Mouse (Mus musculus) ES-Bruce4 (cell line): ENCODE data around the gene Tomm34.

Experiments used
- CTCF ChIP-seq: IDR thresholded peaks from one replicate; pipeline ENCODE4 v1.8.1; 2011; ENCODE audit warnings: low read depth, low read length
- EP300 ChIP-seq: IDR thresholded peaks from 2 replicates; pipeline ENCODE4 v1.6.1; 2011; ENCODE audit warnings: low read depth, low read length; ENCODE audit not compliant: insufficient read depth

- TF ChIP-seq CTCF (peak; percentile 62), EP300 (no peak)
Measured at GRCm38 (mm10) chr2:164036520-164037019, 34.4 kb downstream of the Tomm34 start.
